Mouse (Mus musculus) megakaryocyte, embryonic 14.5 days (primary cell): ENCODE measurements around the gene Prg2.

Experiments
- FLI1 ChIP-seq: IDR thresholded peaks from 2 replicates; pipeline ENCODE4 v1.6.1; 2012; ENCODE audit warnings: low read length, inconsistent platforms, mixed read lengths
- GATA1 ChIP-seq: IDR thresholded peaks from 3 replicates; pipeline ENCODE4 v1.6.1; 2012; ENCODE audit warnings: mixed read lengths, low read length, inconsistent platforms, borderline replicate concordance

DNA sequence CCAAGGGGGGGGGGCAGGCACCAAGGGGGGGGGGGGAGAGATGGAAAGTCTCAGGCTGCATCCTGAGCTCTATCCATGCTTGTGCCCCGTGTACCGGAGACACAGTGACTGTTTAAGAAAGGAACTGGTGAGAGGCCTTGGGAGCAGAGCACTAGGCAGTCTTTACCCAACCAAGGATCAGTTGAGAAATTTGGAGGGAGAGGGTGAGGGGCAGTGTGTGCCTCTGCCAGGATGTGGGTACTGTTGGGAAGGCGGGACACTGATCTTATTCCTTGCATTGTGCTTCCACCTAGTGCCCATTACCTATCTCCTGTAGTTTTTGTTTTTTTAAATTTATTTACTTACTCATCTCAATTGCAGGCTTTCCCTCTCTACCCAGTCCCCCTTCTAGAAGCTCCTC lies 45.9 kb downstream of the Prg2 start:
- no peak for TF ChIP-seq GATA1
- TF ChIP-seq FLI1 = no peak
